In genomic region chrX:159650727-159651126, GRCm38 (mm10) we compare ENCODE assay signal across 9 mouse cellular contexts. TPM values are rescaled to one million over a fixed set of nuclear protein-coding genes. Genes with fewer than 3 reads are reported as not detected.
A peak's percentile ranks its signal among the peaks of the same experiment; 100 is the strongest.
DNase-seq lines count a peak whose midpoint lies in the region; ATAC-seq and TF ChIP-seq lines count a peak whose summit lies in the region.
"Had no signal": no experiment of that assay in that cellular context is flagged by ENCODE, and none has a peak within 500 bp of the region (broad histone marks: within the 10 kb centered on the region; RNA-seq: fewer than 3 reads in every experiment).

No protein-coding gene starts in this region.

- no peaks in the 10 kb centered on the region for H3K36me3 ChIP-seq in heart, embryonic 16.5 days (ENCODE audit: control insufficient read depth, insufficient read depth)
- no peaks in the 10 kb centered on the region for H3K36me3 ChIP-seq in lung, postnatal 0 days (ENCODE audit: insufficient read depth, low read length)
- H3K36me3 ChIP-seq in forebrain, postnatal 0 days (ENCODE audit: insufficient read depth), result no peaks in the 10 kb centered on the region
- H3K36me3 ChIP-seq: limb, embryonic 12.5 days had no signal

- no peaks in the 10 kb centered on the region for H3K27me3 ChIP-seq in heart, embryonic 16.5 days (ENCODE audit: control insufficient read depth, insufficient read depth, low read length)
- no peaks in the 10 kb centered on the region for H3K27me3 ChIP-seq in lung, postnatal 0 days (replicated peaks; ENCODE audit: insufficient read depth, low read length)
- no peaks in the 10 kb centered on the region for H3K27me3 ChIP-seq in forebrain, postnatal 0 days (ENCODE audit: insufficient read depth, low read length)

- H3K9ac ChIP-seq in heart, embryonic 16.5 days (ENCODE audit: low read length), result no peak overlapping the region
- H3K9ac ChIP-seq in lung, postnatal 0 days (replicated peaks; ENCODE audit: low read depth), result no peak overlapping the region
- H3K9ac ChIP-seq in forebrain, postnatal 0 days, result no peak overlapping the region
- H3K9ac ChIP-seq: limb, embryonic 12.5 days had no signal

- no peak for TF ChIP-seq CTCF in lung, postnatal 0 days (IDR thresholded peaks at IDR 0.05)
- TF ChIP-seq CTCF in forebrain, postnatal 0 days (IDR thresholded peaks at IDR 0.05; ENCODE audit: low read depth), result no peak

- no peaks in the 10 kb centered on the region for H3K4me1 ChIP-seq in heart, embryonic 16.5 days (ENCODE audit: control insufficient read depth, insufficient read depth, low read length)
- H3K4me1 ChIP-seq in lung, postnatal 0 days (ENCODE audit: insufficient read depth, low read depth, low read length), result no peaks in the 10 kb centered on the region
- H3K4me1 ChIP-seq in forebrain, postnatal 0 days (ENCODE audit: insufficient read depth), result no peaks in the 10 kb centered on the region

- peak overlapping the region; percentile 53 for H3K27ac ChIP-seq in heart, embryonic 16.5 days (ENCODE audit: low read length)
- H3K27ac ChIP-seq in lung, postnatal 0 days (ENCODE audit: low read length), result no peak overlapping the region
- H3K27ac ChIP-seq in forebrain, postnatal 0 days (ENCODE audit: low read depth, low read length), result no peak overlapping the region
- H3K27ac ChIP-seq: limb, embryonic 12.5 days had no signal

- ATAC-seq in heart, embryonic 16.5 days (replicated peaks; ENCODE audit: extremely low read depth, insufficient read depth, low FRiP score), result no peak
- peak; percentile 32; the same call in 1 of the 2 replicates for ATAC-seq in lung, postnatal 0 days
- ATAC-seq in forebrain, postnatal 0 days, result no peak

- H3K9me3 ChIP-seq in heart, embryonic 16.5 days (replicated peaks; ENCODE audit: control insufficient read depth, low read length), result no peaks in the 10 kb centered on the region
- H3K9me3 ChIP-seq in lung, postnatal 0 days (ENCODE audit: low read length), result no peaks in the 10 kb centered on the region
- no peaks in the 10 kb centered on the region for H3K9me3 ChIP-seq in forebrain, postnatal 0 days (ENCODE audit: low read length)
- H3K9me3 ChIP-seq: limb, embryonic 12.5 days had no signal

- 65% methylated on average over 6 of the region's 6 CpGs for WGBS in heart, embryonic 16.5 days
- WGBS in lung, postnatal 0 days, result 50% methylated on average over 6 of the region's 6 CpGs
- 84% methylated on average over 6 of the region's 6 CpGs for WGBS in forebrain, postnatal 0 days

- no peak overlapping the region for H3K4me3 ChIP-seq in heart, embryonic 16.5 days (ENCODE audit: low read length)
- no peak overlapping the region for H3K4me3 ChIP-seq in lung, postnatal 0 days (ENCODE audit: low read depth, low read length)
- no peak overlapping the region for H3K4me3 ChIP-seq in forebrain, postnatal 0 days (ENCODE audit: low read depth, low read length)
- H3K4me3 ChIP-seq: limb, embryonic 12.5 days had no signal

- no peak for TF ChIP-seq EP300 in lung, postnatal 0 days (IDR thresholded peaks at IDR 0.05)

- DNase-seq in heart, postnatal 4 days, result no peak
- no peak for DNase-seq in lung, postnatal 0 days (ENCODE audit: low spot score)
- DNase-seq in lung, postnatal 36 days, result no peak
- peak; percentile 5 for DNase-seq in kidney, adult 9 months
- peak; percentile 10 to 18 for DNase-seq in lung, postnatal 4 days
- DNase-seq in forebrain, postnatal 0 days, result no peak
- no peak for DNase-seq in cerebellum, adult 8-10 months

- H3K4me2 ChIP-seq in heart, embryonic 16.5 days (ENCODE audit: low read depth, low read length), result 0 out of 2 replicates have a peak overlapping the region, but pooled peaks have one; percentile 23
- no peak overlapping the region for H3K4me2 ChIP-seq in lung, postnatal 0 days (replicated peaks; ENCODE audit: low read depth, low read length)
- H3K4me2 ChIP-seq in forebrain, postnatal 0 days (ENCODE audit: low read depth), result no peak overlapping the region
- H3K4me2 ChIP-seq: limb, embryonic 12.5 days had no signal

RNA-seq across cellular contexts. Expression of gene Sh3kbp1, which starts 23.7 kb away (rescaled TPM):
- 163 and 166 TPM in 2 replicates for polyA plus RNA-seq in heart, embryonic 16.5 days (2015; fragmentation: Nextera tagmentation; extraction: Ambion mirVana)
- 100 to 1,000 TPM; 279 to 282 TPM for total RNA-seq in heart, postnatal 4 days (2021)
- 17.9 and 19.7 TPM in 2 replicates for polyA plus RNA-seq in lung, postnatal 0 days (2015; fragmentation: Nextera tagmentation; extraction: Ambion mirVana)
- 52.8 and 58.8 TPM in 2 replicates for total RNA-seq in forebrain, postnatal 0 days (2014; rRNA removed)
- 35.0 and 46.7 TPM in 2 replicates for polyA plus RNA-seq in forebrain, postnatal 0 days (2015; fragmentation: Nextera tagmentation; extraction: Ambion mirVana)

Comparison
In these comparisons a context has a peak if more than half of its experiments do, and no peak if none do; other contexts are left out.
1. DNase-seq: peak in kidney, adult 9 months (single experiment) and lung, postnatal 4 days (2 of 2); none in heart, postnatal 4 days (single experiment), lung, postnatal 0 days (single experiment), lung, postnatal 36 days (single experiment), forebrain, postnatal 0 days (single experiment) and cerebellum, adult 8-10 months (single experiment).